Mouse (Mus musculus) ZHBTc4 (cell line): Measurements from ENCODE around the gene Tfap2d.

ENCODE experiments used
- DNase-seq: peaks from one replicate; pipeline ENCODE4 v3.0.0-alpha.2; 2011; ENCODE audit warnings: low read depth, low spot score

Tfap2d gene

DNA sequence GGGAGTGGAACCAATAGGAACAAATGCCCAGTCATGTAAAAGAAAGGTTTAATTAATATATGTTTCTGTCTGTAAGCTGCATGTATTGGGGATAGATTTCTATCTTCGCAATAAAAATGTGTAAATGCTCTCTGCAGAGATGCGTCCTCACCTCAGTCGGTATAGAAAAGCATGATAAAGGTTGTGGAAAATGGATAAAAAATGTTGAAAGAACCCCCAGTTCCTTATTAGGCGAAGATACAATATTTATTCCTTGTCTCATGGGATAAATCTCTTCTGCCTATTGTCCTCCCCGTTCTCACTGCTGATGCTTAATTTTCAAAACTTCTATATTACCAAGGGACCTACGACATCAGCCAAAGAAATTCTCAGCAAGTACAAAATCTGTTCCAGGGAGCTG lies at the start of gene Tfap2d:
TSS of gene Tfap2d (plus strand) at position 392 of the 400 bp plus-strand sequence.
- no peak for DNase-seq

DNA sequence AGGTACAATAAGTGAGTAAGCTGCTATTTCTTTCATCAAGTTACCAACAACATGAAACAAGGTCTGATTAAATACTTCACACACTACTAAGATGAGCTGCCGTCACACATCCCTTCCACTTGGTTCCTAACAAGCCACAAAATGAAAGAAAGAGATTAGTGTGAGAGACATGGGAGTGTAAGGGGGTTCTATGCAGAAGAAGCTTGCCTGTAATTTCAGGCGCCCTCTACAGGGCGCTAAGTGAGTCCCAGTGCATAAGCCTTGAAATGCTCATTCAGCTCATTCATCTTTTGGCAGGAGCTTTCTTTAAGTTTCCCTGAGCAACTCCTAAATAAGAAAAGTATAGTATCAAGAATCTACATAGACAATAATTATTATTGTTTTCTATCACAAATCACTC lies 46.5 kb upstream of the Tfap2d start:
- peak; percentile 48 for DNase-seq

DNA sequence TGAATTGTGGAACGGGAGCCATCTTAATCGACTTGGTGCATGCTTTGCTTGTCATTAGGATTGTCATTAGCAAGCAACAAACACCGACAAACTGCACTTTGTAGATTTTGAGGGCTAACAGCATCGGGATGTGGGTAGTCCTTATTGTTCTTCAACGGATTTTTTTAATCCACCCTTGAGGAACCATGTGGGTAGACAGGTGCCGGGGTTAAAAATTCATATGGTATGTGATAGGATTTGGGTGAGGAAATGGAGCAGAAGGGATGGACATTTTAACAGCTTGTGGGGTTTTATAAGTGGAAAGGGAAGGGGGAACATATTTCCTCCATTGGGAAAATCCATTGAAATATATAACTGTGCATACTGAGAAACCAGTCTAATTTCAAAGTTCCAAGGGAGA lies 46.0 kb upstream of the Tfap2d start:
- DNase-seq: no peak

DNA sequence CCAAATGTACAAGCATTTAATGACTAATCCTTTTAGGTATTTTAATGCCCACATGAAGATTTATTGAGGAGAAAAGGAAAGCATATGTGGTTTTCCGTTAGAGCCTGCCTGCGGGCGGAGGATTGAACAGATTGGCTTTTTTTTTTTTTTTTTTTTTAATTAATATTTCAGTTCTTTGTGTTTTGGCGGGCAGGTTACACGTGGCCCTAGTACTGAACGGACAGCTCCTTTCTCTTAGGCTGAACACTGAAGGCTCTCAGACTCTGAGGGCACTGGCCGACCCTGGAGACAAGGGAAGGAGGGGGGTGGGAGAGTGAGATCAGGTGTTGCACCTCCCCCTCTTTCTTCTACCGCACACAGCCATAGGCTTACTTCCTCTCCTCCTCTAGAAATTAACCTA lies 14.7 kb upstream of the Tfap2d start:
- DNase-seq: peak; percentile 18

DNA sequence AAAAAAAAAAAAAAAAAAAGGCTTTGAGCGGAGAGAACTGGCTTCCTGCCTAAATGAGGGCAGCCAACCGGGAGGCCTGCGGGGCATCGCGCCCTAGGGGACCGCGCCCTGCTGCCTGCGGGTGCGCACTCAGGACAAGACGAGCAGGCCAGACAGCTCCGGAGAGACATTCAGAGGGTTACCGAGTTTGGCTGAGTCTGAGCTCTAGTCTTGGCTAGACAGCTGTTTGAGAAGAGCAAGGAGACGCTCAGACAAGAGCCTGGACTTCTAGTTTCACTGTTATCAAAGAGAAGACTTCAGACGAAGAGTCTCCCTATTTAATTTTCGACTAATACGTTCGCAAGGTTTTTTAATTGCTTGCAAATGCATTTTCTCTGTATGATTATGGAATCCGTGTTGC lies 5.9 kb upstream of the Tfap2d start:
- peak; percentile 49 for DNase-seq

DNA sequence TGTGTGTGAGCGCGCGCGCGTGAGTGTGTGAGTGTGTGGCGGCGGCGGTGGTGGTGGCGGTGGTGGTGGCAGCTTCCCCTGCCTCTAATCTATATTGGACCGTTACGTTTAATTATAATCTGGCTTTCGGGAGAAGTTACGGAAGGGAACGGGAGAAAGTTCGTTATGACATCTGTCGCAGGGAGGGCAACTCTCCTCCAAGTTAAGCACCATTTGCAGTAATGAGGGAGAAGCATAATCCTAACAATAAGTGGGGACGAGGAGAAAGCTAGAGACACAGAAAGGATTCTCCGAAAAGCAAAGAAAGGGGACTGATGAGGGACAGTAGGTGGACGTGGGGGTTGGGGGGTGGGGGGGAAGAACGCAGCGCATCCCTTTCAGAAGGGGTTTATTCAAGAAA lies 494 bp downstream of the Tfap2d start:
- no peak for DNase-seq

DNA sequence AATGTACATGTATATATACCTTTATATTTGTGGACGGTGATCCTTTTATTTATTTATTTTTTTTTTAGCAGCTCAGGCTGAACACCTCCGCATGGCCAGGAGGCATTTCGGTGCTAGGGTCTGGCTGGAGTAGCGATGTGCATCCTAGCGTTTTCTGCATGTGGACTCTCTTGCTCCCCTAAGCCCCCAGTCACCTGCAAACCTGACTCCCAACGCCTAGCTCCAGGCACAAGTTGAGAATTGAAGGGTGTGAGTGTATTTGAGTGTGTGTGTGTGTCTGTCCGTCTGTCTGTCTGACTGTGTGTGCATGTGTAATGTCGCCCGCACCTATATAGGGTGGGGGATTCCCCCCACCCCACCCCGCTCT lies 937 bp downstream of the Tfap2d start:
- DNase-seq: no peak

DNA sequence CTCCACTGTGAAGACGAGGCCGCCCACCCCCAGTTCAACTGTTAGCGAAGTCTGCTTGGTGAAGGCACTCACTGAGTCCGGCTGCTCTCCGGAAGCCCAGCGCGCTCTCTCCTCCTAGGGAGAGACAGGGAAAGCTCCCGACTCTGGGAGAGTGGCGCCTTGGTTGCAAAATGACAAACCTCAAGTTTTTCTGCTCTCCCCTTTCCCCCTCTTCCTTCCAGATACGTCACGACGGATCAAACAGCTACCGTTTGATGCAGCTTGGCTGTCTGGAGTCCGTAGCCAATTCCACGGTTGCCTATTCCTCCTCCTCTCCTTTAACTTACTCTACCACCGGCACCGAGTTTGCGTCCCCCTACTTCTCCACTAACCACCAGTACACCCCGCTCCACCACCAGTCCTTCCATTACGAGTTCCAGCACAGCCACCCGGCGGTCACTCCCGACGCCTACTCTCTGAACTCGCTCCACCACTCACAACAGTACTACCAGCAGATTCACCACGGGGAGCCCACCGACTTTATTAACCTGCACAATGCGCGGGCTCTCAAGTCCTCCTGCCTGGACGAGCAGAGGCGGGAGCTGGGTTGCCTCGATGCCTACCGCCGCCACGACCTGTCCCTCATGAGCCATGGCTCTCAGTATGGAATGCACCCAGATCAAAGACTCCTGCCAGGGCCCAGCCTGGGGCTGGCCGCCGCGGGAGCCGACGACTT lies 1.5 kb downstream of the Tfap2d start:
- peak; percentile 39 for DNase-seq

DNA sequence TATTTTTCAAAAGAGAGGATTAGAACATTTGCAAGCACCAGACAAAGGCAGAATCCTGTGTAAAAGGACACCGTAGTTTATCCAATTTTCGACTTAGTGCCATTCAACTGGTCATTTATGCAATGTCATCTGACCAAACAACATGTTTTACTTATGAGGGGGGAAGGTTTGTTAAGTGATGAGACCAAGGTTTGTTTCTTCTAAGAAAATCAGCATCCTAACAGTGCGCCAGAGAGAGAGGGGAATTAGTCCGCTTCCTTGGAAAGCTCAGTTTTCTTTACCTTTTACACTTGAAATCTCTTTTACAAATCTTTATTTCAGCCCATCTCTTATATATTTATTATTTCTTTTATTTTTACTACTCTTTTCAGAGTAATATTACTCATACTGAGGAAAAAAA lies 3.6 kb downstream of the Tfap2d start:
- no peak for DNase-seq

DNA sequence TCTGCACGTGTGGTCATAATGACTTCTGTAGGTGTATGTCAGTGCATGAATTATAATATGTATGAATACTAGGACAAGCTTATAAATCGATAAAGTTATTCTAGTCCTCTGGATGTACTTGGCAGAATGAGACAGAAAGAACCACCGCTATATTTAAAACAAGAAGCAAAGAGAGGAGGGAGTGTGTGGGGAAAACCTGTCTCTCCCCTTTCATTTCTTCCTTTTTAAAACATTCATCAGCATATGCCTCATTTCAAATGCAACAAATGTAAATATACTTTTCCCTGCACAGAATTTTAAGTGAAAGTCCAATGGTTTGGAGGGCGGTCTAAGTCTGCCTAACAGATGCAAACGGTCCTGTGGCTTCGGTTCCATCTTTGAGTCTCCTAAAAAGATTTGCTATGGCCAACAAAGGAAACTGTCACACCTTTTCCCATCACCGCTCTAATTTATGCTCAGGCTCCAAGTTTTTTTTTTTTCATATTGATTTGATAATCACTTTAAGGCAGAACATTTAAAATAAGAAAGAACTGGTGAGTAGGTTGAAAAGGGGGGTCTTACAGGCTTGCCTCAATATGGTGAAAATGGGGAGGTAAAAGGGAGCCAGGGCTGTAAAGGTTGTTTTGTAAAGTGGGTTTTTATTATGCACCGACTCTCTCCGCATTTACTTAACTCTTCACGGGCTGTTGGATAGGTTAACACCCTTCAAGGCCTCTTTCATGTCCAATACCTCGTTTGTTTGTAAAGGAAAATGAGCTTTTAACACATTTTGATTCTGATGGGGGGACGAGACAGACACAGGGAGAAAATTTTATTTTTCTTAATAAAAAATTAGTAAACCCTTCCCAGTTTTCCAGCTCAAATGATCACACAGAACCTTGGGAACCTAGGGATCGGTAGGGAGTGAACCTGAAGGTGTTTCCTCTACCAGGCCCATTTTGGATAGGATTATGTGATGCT lies 4.3 kb downstream of the Tfap2d start:
- no peak for DNase-seq

DNA sequence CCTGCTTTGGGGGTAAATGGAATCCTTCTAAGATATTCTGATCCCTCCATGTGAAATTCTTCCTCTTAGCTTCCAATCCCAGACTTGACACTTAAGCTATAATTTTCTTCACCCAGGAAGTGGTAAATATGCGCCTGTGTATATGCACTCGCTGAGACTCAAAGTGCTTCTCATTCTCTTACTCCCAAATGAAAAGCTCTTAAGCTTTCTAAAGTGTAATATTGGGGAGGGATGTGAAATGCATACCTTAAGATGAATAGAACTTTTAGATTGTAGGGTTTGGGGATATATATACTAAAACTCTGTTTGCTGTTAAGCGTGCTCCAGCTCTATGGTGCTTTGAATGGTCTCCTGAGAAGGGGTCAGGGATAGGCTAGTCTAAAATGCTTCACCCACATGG lies 5.0 kb downstream of the Tfap2d start:
- DNase-seq: no peak

DNA sequence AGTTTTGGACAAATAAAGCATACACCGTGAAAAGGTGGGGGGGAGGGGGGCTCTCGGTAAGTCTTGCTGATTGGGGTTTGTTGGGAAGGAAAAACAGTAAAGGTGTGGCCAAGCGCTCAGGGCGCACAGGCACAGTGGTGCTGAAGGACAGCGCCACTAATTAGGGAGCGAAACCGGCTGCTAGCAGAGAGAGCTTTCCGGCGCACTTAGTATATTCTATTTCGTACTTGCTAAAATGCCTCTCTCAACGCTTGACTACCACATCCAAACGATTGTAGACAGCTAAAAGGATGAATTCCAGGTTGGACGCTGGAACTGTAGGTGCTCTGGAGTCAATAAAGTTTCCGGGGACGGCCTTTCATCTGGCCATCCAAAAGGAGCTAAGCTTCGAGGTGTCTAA lies 6.9 kb downstream of the Tfap2d start:
- DNase-seq: peak; percentile 63

DNA sequence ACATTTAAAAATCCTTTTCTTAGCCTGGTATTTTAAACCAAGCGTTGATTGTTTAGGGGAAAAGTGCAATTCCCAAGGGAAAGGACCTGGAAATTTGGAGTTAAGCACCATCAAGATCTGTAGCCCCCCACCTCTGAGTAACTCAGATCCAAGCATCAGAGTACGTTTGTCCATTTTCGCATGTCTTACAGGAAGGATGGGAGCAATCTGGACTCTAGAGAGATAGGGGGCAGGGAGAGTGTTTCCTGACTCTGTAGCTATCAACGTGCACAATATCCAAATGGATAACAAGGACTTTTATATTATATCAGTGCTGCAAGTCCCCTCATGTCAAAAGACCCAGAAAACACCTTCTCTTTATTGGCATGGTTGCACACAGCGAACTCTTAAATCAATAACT lies 7.4 kb downstream of the Tfap2d start:
- no peak for DNase-seq

DNA sequence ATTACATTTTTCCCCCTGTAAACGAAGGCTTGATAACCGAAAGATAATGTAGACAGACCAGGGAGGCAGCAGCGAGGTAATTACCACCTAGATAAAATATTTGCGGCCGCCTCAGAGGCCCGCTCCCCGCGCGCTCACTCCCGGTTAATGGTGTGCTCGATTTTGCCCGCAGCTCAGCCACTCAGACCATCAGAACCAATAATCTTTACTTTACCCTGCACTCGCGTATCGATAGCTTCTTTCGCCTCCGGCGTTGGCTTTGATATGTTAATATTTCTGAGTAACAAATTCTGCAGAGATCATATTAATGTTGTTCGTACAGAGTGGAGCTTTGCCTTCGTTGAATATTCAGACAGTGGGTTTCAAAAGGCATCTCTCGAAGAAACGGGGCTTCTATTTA lies 8.2 kb downstream of the Tfap2d start:
- no peak for DNase-seq

DNA sequence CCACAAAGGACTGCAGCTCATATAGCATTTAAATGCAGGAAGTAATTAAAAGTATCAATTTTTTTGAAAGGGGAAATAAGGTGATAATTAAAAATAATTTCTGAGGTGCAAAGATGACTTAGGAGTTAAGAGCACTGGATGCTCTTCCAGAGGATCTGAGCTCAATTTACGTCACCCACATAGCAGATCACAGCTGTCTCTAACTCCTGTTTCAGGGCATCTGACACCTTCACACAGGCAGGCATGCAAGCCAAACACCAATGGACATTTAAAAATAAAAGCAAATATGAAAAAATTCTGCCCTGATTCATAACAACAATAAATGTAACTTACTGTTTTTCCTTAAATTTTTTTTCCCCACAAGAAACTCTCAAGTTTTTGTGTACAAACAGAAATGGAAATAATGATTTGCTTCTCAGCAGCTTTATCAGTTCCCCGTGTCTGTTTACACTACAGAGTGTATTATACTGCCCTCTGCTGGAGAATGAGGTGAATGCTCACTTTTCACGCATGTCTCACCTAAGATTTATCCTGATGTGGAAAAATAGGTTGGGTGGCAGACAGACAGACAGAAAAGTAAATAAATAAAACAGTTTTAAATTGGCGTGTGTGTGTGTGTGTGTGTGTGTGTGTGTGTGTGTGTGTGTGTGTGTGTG lies 76.0 kb downstream of the Tfap2d start:
- DNase-seq: peak; percentile 60

DNA sequence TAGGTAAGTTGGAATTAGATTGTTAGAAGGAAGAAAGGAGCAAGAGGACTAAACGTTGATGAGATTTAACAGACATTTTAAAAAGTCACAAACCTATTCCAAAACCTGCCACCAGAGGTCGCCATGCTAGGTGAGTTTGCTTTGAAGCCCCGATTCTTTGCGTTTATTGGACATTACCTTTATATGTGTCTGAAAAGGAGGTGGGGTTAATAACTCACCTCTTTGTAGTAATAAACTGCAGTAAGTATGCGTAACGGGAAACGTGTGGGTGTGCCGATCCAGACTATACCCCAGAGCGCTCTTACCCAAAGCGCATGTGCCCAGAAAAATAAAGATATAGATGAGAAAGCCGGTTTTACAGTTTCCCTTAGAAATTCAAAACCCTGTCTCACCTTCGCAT lies 102.8 kb downstream of the Tfap2d start:
- DNase-seq: peak; percentile 66

DNA sequence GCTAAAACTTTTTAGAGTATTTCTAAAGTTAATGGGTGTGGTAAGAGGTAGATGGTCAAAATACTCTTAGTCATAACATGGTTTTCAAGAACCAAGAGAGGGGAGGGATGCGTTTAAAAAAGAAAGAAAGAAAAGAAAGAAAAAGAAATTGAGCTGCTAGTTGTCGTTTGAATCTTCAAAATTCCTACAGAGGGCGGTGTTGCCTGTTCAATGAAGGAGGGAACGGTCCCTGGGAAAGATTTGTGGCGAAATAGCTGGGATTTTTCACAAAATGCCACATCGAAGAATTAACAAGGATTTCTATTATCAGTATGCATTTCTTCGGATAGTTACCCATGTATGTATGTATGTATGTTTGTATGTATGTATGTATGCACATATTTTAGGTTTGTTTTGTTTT lies 103.4 kb downstream of the Tfap2d start:
- peak; percentile 43 for DNase-seq

DNA sequence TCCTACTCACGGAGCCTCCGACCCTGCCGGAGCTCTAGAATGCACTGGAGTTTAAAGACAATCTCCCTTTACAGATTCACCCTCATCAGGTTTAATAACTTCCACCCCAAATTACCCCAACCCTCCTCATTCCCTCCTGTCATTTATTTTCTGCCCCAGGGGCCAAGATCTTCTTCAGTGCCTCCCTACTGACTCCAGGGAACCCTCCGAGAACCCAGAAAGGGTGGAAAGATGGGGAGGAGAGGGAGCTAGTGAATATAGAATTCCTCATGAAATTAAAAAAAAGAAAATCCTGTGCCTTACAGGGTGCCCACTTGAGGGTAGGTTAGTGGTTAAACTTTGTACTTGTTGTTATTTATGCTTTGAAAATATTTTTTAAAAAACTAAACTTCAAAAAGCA lies 104.8 kb downstream of the Tfap2d start:
- DNase-seq: no peak

DNA sequence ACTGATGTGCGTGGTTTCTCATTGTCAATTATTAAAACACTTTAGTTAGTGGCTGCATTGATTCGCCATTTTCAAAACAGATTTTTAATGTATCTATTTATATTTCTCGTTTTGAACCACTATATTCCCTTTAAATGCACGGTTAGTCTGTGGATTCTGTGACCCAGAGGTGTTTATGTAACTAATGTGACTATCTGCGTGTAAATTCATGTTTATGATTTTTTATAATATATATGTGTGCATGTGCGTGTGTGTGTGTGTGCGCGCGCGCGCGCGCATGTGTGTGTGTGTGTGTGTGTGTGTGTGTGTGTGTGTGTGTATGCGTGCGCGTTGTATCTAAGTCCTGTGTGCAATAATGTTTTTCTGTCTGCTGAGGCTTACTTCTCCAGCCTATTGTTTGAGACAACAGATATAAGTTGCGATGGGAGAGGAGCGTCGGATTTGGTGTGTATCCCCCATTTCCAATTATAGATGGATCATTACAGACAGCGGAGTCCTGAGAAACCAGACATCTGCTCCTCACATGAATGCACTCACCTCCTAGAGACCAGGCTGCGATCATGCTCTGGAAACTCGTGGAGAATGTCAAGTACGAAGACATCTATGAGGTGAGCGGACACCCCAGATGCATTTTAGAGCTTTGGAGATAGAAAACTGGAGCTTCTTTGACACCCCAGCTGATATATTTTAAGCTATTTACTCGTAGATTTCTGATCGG lies 106.0 kb downstream of the Tfap2d start, which contains the start of gene Tfap2b:
TSS of gene Tfap2b (plus strand) at position 274 of the 718 bp plus-strand sequence.
- peak; percentile 28 for DNase-seq

DNA sequence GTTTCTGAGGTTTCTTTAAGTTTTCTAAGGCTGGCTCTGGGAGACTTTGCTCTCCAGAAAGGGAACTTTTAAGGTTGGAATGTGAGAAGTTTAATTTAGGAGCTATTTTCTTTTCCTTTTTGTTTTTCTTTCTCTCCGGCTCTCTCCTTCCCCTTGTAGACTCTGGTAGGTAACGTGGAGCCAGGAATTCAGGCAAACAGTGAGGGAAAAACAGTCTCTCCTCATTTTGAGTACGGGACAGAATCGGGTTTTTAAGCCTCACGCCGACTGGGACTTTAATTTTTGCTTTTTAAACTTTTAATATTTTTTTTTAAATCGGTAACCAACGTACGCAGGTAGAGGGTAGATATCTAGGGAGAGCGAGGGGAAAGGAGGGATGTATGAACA lies 106.5 kb downstream of the Tfap2d start:
- DNase-seq: no peak

DNA sequence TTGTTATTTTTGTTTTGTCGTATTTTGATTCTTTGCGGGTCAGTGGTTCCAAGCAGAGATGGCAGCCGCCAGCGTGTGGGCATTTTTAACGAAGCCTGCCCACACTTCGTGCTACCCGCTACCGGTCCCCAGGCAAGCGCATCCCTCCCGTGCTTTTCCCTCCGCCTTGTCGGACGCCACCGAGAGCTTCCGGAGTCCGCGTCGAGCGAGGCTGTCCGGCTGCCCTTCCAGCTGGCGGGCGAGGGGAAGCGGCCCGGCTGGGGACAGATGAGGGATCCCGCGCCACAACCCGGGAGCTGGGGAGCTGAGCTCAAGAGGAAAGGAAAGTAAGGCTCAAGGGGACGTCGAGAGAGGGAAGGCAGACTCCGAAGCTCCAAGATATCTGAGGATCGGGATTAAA lies 107.0 kb downstream of the Tfap2d start:
- DNase-seq: peak; percentile 51
